Mouse (Mus musculus) CH12.LX (cell line): ENCODE data around the gene Nwd1. TPM values are rescaled to one million over a fixed set of nuclear protein-coding genes. Genes with fewer than 3 reads are reported as not detected.

Source experiments
- DNase-seq: peaks from one replicate; pipeline ENCODE4 v3.0.0-alpha.2; 2013; ENCODE audit errors: extremely low read depth
- H3K27ac ChIP-seq: 2 replicates; pipeline ENCODE4 v1.5.1; 2012; ENCODE audit warnings: low read depth, mild to moderate bottlenecking, control low read depth, moderate library complexity; ENCODE audit not compliant: insufficient read depth
- H3K27me3 ChIP-seq: replicated peaks from 2 replicates; pipeline ENCODE3; 2012; ENCODE audit warnings: inconsistent platforms
- H3K36me3 ChIP-seq, 2 experiments: replicated peaks in 1 of 2; 2 replicates each; pipeline versions ENCODE3 to v1.6.1; 2012; ENCODE audit warnings: inconsistent platforms in 1 of 2, low read length in 1 of 2, mild to moderate bottlenecking in 1 of 2, mixed read lengths in 1 of 2, moderate library complexity in 1 of 2; ENCODE audit not compliant: control insufficient read depth in 1 of 2, insufficient read depth in 1 of 2
- H3K4me1 ChIP-seq, 2 experiments: 2 replicates each; pipeline ENCODE4 v1.6.1; 2012; ENCODE audit warnings: inconsistent platforms in 1 of 2, moderate library complexity in 1 of 2; ENCODE audit not compliant: insufficient read depth in 2 of 2, control insufficient read depth in 1 of 2
- H3K4me2 ChIP-seq: 2 replicates; pipeline ENCODE4 v1.6.1; 2012; ENCODE audit warnings: low read depth, mild to moderate bottlenecking, control low read depth; ENCODE audit not compliant: poor library complexity, insufficient read depth, severe bottlenecking
- H3K4me3 ChIP-seq, 3 experiments: fragments of 150-350 bp in 1 of 3; sonication (generic) in 1 of 3; replicated peaks in 1 of 3; 2 replicates each; pipeline versions ENCODE3 to v1.5.1; 2011 to 2012; ENCODE audit warnings: low read depth in 2 of 3, low read length in 2 of 3, mild to moderate bottlenecking in 2 of 3, moderate library complexity in 2 of 3, control low read depth in 1 of 3, improper control_type of control experiment in 1 of 3, inconsistent platforms in 1 of 3, mixed read lengths in 1 of 3; ENCODE audit not compliant: poor library complexity in 1 of 3
- H3K79me2 ChIP-seq: replicated peaks from 2 replicates; pipeline ENCODE4 v1.6.1; 2012; ENCODE audit warnings: mild to moderate bottlenecking, moderate library complexity; ENCODE audit not compliant: control insufficient read depth, poor library complexity, insufficient read depth, severe bottlenecking; ENCODE audit errors: extremely low read depth
- H3K9ac ChIP-seq: 2 replicates; pipeline ENCODE4 v1.6.1; 2012; ENCODE audit warnings: low read depth, mild to moderate bottlenecking, control low read depth, moderate library complexity; ENCODE audit not compliant: insufficient read depth
- H3K9me3 ChIP-seq: replicated peaks from 2 replicates; pipeline ENCODE3; 2012; ENCODE audit warnings: low read length, inconsistent platforms, mixed read lengths
- BHLHE40 ChIP-seq: IDR thresholded peaks from 2 replicates; pipeline ENCODE4 v1.6.1; 2011; ENCODE audit warnings: mild to moderate bottlenecking, low read depth, low read length, improper control_type of control experiment
- CHD1 ChIP-seq: IDR thresholded peaks from 2 replicates; pipeline ENCODE4 v1.6.1; 2012; ENCODE audit warnings: low read depth, low read length, improper control_type of control experiment, inconsistent platforms
- CHD2 ChIP-seq: IDR thresholded peaks from 2 replicates; pipeline ENCODE4 v1.6.1; 2011; ENCODE audit warnings: low read length, improper control_type of control experiment
- CTCF ChIP-seq, 2 experiments: IDR thresholded peaks in 1 of 2; conservative IDR thresholded peaks in 1 of 2; 2 replicates each; pipeline ENCODE4 v1.5.1; 2011 to 2012; ENCODE audit warnings: low read depth in 2 of 2, low read length in 2 of 2, improper control_type of control experiment in 1 of 2, inconsistent platforms in 1 of 2, mild to moderate bottlenecking in 1 of 2, moderate library complexity in 1 of 2
- ETS1 ChIP-seq: conservative IDR thresholded peaks from 2 replicates; pipeline ENCODE4 v1.6.1; 2012; ENCODE audit warnings: low read depth, mild to moderate bottlenecking, inconsistent platforms, low read length, improper control_type of control experiment, moderate library complexity
- GABPA ChIP-seq: IDR thresholded peaks from 2 replicates; pipeline ENCODE4 v1.6.1; 2012; ENCODE audit warnings: low read depth, low read length, improper control_type of control experiment, inconsistent platforms; ENCODE audit not compliant: insufficient replicate concordance
- HCFC1 ChIP-seq: IDR thresholded peaks from 2 replicates; pipeline ENCODE4 v1.6.1; 2012; ENCODE audit warnings: low read depth, mild to moderate bottlenecking, inconsistent platforms, low read length, improper control_type of control experiment
- IRF4 ChIP-seq: IDR thresholded peaks from 2 replicates; pipeline ENCODE4 v1.6.1; 2014; ENCODE audit warnings: low read depth, mild to moderate bottlenecking, inconsistent platforms, low read length, improper control_type of control experiment
- JUN ChIP-seq: IDR thresholded peaks from 2 replicates; pipeline ENCODE4 v1.6.1; 2011; ENCODE audit warnings: low read depth, mild to moderate bottlenecking, low read length, improper control_type of control experiment, moderate library complexity; ENCODE audit not compliant: insufficient read depth
- MYC ChIP-seq: IDR thresholded peaks from 2 replicates; pipeline ENCODE4 v1.6.1; 2011; ENCODE audit warnings: low read depth, mild to moderate bottlenecking, improper control_type of control experiment, low read length
- NELFE ChIP-seq: IDR thresholded peaks from 2 replicates; pipeline ENCODE4 v1.6.1; 2011; ENCODE audit warnings: low read depth, low read length, improper control_type of control experiment
- POLR2AphosphoS2 ChIP-seq: IDR thresholded peaks from 2 replicates; pipeline ENCODE4 v1.6.1; 2011; ENCODE audit warnings: low read depth, low read length, improper control_type of control experiment
- RAD21 ChIP-seq: IDR thresholded peaks from 2 replicates; pipeline ENCODE4 v1.6.1; 2011; ENCODE audit warnings: low read depth, mild to moderate bottlenecking, low read length, improper control_type of control experiment, moderate library complexity
- RCOR1 ChIP-seq: conservative IDR thresholded peaks from 2 replicates; pipeline ENCODE4 v1.6.1; 2012; ENCODE audit warnings: low read depth, mild to moderate bottlenecking, inconsistent platforms, low read length, improper control_type of control experiment
- TBP ChIP-seq: conservative IDR thresholded peaks from 2 replicates; pipeline ENCODE4 v1.6.1; 2011; ENCODE audit warnings: low read depth, low read length, improper control_type of control experiment
- TCF12 ChIP-seq: IDR thresholded peaks from 2 replicates; pipeline ENCODE4 v1.6.1; 2014; ENCODE audit warnings: low read depth, mild to moderate bottlenecking, inconsistent platforms, low read length, improper control_type of control experiment
- UBTF ChIP-seq: IDR thresholded peaks from 2 replicates; pipeline ENCODE4 v1.6.1; 2012; ENCODE audit warnings: low read depth, mild to moderate bottlenecking, inconsistent platforms, low read length, improper control_type of control experiment, moderate library complexity
- USF1 ChIP-seq: IDR thresholded peaks from 2 replicates; pipeline ENCODE4 v1.6.1; 2014; ENCODE audit warnings: low read depth, mild to moderate bottlenecking, inconsistent platforms, low read length, improper control_type of control experiment
- USF2 ChIP-seq: conservative IDR thresholded peaks from 2 replicates; pipeline ENCODE4 v1.6.1; 2011; ENCODE audit warnings: low read depth, low read length, improper control_type of control experiment
- ZKSCAN1 ChIP-seq: IDR thresholded peaks from 2 replicates; pipeline ENCODE4 v1.6.1; 2012; ENCODE audit warnings: low read depth, inconsistent platforms, low read length, improper control_type of control experiment, borderline replicate concordance
- dilution Hi-C: fragments of 300-500 bp; cut with MboI; formaldehyde crosslinking; loops from 2 replicates; pipeline ENCODE4 v1.14.3; 2020; ENCODE audit warnings: low sequenced_read_pairs; ENCODE audit not compliant: extremely low pct_unique_long_range_greater_than_20kb, extremely low pct_ligation_motif_present
- in situ Hi-C: fragments of 300-500 bp; cut with MboI; formaldehyde crosslinking; loops from 3 replicates; pipeline ENCODE4 v1.14.3; 2019; ENCODE audit warnings: low sequenced_read_pairs, low pct_ligation_motif_present, low pct_unique_long_range_greater_than_20kb, mixed read lengths
- polyA plus RNA-seq: library from polyadenylated mRNA; unstranded; fragments of >175 nt; gene quantifications from 2 replicates; pipeline ENCODE4 v1.2.1, GENCODE M21; 2012; ENCODE audit warnings: low read depth; ENCODE audit not compliant: insufficient read length
- total RNA-seq, 2 experiments: library from RNA; depleted of rRNA; stranded (reverse); fragments of 300-350 nt in 1 of 2; fragments of >200 nt in 1 of 2; gene quantifications; 2 replicates each; pipeline ENCODE4 v1.2.3; 2012 to 2014

Gene Nwd1
- total and polyA plus RNA-seq, 3 experiments = 0.04 TPM; not detected in 2

- Histone ChIP-seq H3K27ac (no peak overlapping the region), H3K9ac (no peak overlapping the region), H3K4me3 (no peak overlapping the region), H3K36me3 (peaks cover 90 to 93% of the 10 kb centered on the region in 2 experiments), H3K79me2 (no peaks in the 10 kb centered on the region), H3K4me1 (no peaks in the 10 kb centered on the region), H3K9me3 (no peaks in the 10 kb centered on the region), H3K4me2 (no peak overlapping the region), H3K27me3 (no peaks in the 10 kb centered on the region)
- in situ Hi-C loops (no loop called here), dilution Hi-C loops (no loop called here)
- TF ChIP-seq MYC (no peak), CTCF (conservative IDR thresholded peaks at IDR 0.05 in 1 of 2, IDR thresholded peaks at IDR 0.05 in 1 of 2; ENCODE audit: low read depth in 2 of 2, low read length in 2 of 2) (peak in 1 of 2 experiments; percentile 21; a peak in 2 of 4 replicates)
- DNase-seq = no peak
Measured at GRCm38 (mm10) chr8:72751126-72751525, 104.6 kb downstream of the Nwd1 start.

- TF ChIP-seq TBP (no peak), GABPA (no peak), JUN (no peak), UBTF (no peak), BHLHE40 (no peak), ZKSCAN1 (no peak), CHD1 (no peak), TCF12 (no peak), CHD2 (no peak), CTCF (conservative IDR thresholded peaks at IDR 0.05 in 1 of 2, IDR thresholded peaks at IDR 0.05 in 1 of 2; ENCODE audit: low read depth in 2 of 2, low read length in 2 of 2) (no peak), MYC (no peak), USF1 (no peak), IRF4 (no peak), ETS1 (no peak), HCFC1 (no peak), RCOR1 (no peak), NELFE (no peak), POLR2AphosphoS2 (no peak), USF2 (no peak), RAD21 (no peak)
- H3K9ac ChIP-seq = no peak overlapping the region
- H3K4me1 ChIP-seq = 0 out of 4 replicates have a peak, but pooled peaks cover 0 to 2% of the 10 kb centered on the region in 2 experiments
- H3K27me3 ChIP-seq = no peaks in the 10 kb centered on the region
- no peaks in the 10 kb centered on the region for H3K79me2 ChIP-seq
- H3K27ac ChIP-seq = no peak overlapping the region
- no peak for DNase-seq
- H3K4me2 ChIP-seq = no peak overlapping the region
- in situ Hi-C loops (no loop called here), dilution Hi-C loops (no loop called here)
- H3K9me3 ChIP-seq = no peaks in the 10 kb centered on the region
- H3K36me3 ChIP-seq = peaks cover 90 to 93% of the 10 kb centered on the region in 2 experiments
- no peak overlapping the region for H3K4me3 ChIP-seq
Measured at GRCm38 (mm10) chr8:72752289-72752688, 105.8 kb downstream of the Nwd1 start.
